Mouse (Mus musculus) bone marrow macrophage, adult 2 months (primary cell): Measurements from ENCODE around the gene Synpr. TPM values are rescaled to one million over a fixed set of nuclear protein-coding genes. Genes with fewer than 3 reads are reported as not detected.

Experiments used
- H3K27ac ChIP-seq: 2 replicates; pipeline ENCODE4 v1.5.1; 2012; ENCODE audit warnings: low read depth, low read length; ENCODE audit not compliant: insufficient read depth
- H3K4me1 ChIP-seq: 2 replicates; pipeline ENCODE4 v1.6.1; 2012; ENCODE audit warnings: low read length; ENCODE audit not compliant: control insufficient read depth, insufficient read depth
- H3K4me3 ChIP-seq: 2 replicates; pipeline ENCODE4 v1.5.1; 2012; ENCODE audit warnings: mild to moderate bottlenecking, low read length, moderate library complexity; ENCODE audit not compliant: insufficient read depth
- CTCF ChIP-seq: IDR thresholded peaks from 2 replicates; pipeline ENCODE4 v1.5.1; 2012; ENCODE audit warnings: low read depth, mild to moderate bottlenecking, low read length, moderate library complexity
- POLR2A ChIP-seq: IDR thresholded peaks from 2 replicates; pipeline ENCODE4 v1.6.1; 2012; ENCODE audit warnings: mild to moderate bottlenecking, low read depth, low read length, borderline replicate concordance
- polyA plus RNA-seq: library from polyadenylated mRNA; stranded (reverse); fragments of >200 nt; gene quantifications from 2 replicates; pipeline ENCODE4 v1.2.4, GENCODE M21; 2012; ENCODE audit not compliant: missing spikeins, insufficient read depth, insufficient read length

Synpr gene
- polyA plus RNA-seq, 1 experiment, result not detected

- TF ChIP-seq POLR2A (no peak), CTCF (no peak)
- no peak overlapping the region for H3K27ac ChIP-seq
- peaks cover 2% of the 10 kb centered on the region; the same call in 1 of the 2 replicates for H3K4me1 ChIP-seq
- no peak overlapping the region for H3K4me3 ChIP-seq
Measured at GRCm38 (mm10) chr14:13519239-13520011, 234.8 kb downstream of the Synpr start.

GRCm38 (mm10) chr14:13547746-13548145 is 263.2 kb downstream of the Synpr start:
- H3K4me3 ChIP-seq, result no peak overlapping the region
- H3K4me1 ChIP-seq, result peaks cover 20% of the 10 kb centered on the region
- TF ChIP-seq CTCF (no peak), POLR2A (no peak)
- no peak overlapping the region for H3K27ac ChIP-seq

GRCm38 (mm10) chr14:13551209-13551608 is 266.6 kb downstream of the Synpr start:
- H3K4me3 ChIP-seq, result no peak overlapping the region
- H3K27ac ChIP-seq, result no peak overlapping the region
- H3K4me1 ChIP-seq, result peaks cover 33% of the 10 kb centered on the region
- TF ChIP-seq CTCF (no peak), POLR2A (no peak)

- no peak overlapping the region for H3K27ac ChIP-seq
- peaks cover 33% of the 10 kb centered on the region for H3K4me1 ChIP-seq
- no peak overlapping the region for H3K4me3 ChIP-seq
- TF ChIP-seq CTCF (no peak), POLR2A (no peak)
Measured at GRCm38 (mm10) chr14:13553616-13554370, 269.2 kb downstream of the Synpr start.

GRCm38 (mm10) chr14:13554631-13555030 is 270.1 kb downstream of the Synpr start:
- Histone ChIP-seq H3K4me1 (peaks cover 34% of the 10 kb centered on the region), H3K4me3 (no peak overlapping the region), H3K27ac (no peak overlapping the region)
- TF ChIP-seq CTCF (no peak), POLR2A (no peak)

- Histone ChIP-seq H3K4me3 (no peak overlapping the region), H3K27ac (no peak overlapping the region), H3K4me1 (peaks cover 15% of the 10 kb centered on the region)
- TF ChIP-seq CTCF (no peak), POLR2A (no peak)
Measured at GRCm38 (mm10) chr14:13558117-13558516, 273.5 kb downstream of the Synpr start.

- TF ChIP-seq POLR2A (no peak), CTCF (no peak)
- Histone ChIP-seq H3K4me3 (no peak overlapping the region), H3K27ac (no peak overlapping the region), H3K4me1 (peaks cover 12% of the 10 kb centered on the region)
Measured at GRCm38 (mm10) chr14:13567250-13567649, 282.7 kb downstream of the Synpr start.

GRCm38 (mm10) chr14:13567996-13568395 is 283.4 kb downstream of the Synpr start:
- no peak overlapping the region for H3K4me3 ChIP-seq
- H3K27ac ChIP-seq, result no peak overlapping the region
- TF ChIP-seq POLR2A, result no peak
- TF ChIP-seq CTCF, result no peak
- H3K4me1 ChIP-seq, result peaks cover 12% of the 10 kb centered on the region

- Histone ChIP-seq H3K27ac (no peak overlapping the region), H3K4me3 (no peak overlapping the region), H3K4me1 (peaks cover 12% of the 10 kb centered on the region)
- TF ChIP-seq CTCF (no peak), POLR2A (no peak)
Measured at GRCm38 (mm10) chr14:13571941-13572340, 287.4 kb downstream of the Synpr start.

GRCm38 (mm10) chr14:13572530-13572929 is 287.9 kb downstream of the Synpr start:
- TF ChIP-seq POLR2A, result no peak
- TF ChIP-seq CTCF, result no peak
- H3K27ac ChIP-seq, result no peak overlapping the region

More at GRCm38 (mm10) chr14:13572530-13572929, 287.9 kb downstream of the Synpr start:
- Histone ChIP-seq H3K4me3 (no peak overlapping the region), H3K4me1 (peaks cover 11% of the 10 kb centered on the region)
